Mouse (Mus musculus) ES-E14 (cell line): ENCODE measurements around the gene Zc2hc1b. TPM values are rescaled to one million over a fixed set of nuclear protein-coding genes. Genes with fewer than 3 reads are reported as not detected.

Source experiments
- DNase-seq: peaks from one replicate; pipeline ENCODE4 v3.0.0-alpha.2; 2013; ENCODE audit warnings: low read depth, low spot score
- H3K27ac ChIP-seq: 2 replicates; pipeline ENCODE4 v1.5.1; 2012; ENCODE audit warnings: low read depth, mild to moderate bottlenecking, low read length, moderate library complexity, mixed read lengths; ENCODE audit not compliant: poor library complexity, insufficient read depth, severe bottlenecking
- H3K36me3 ChIP-seq: 2 replicates; pipeline ENCODE4 v1.6.1; 2012; ENCODE audit warnings: mild to moderate bottlenecking, low read length, moderate library complexity, mixed read lengths; ENCODE audit not compliant: control insufficient read depth, poor library complexity, insufficient read depth, severe bottlenecking
- H3K4me1 ChIP-seq, 2 experiments: fragments of 150-350 bp in 1 of 2; sonication (generic) in 1 of 2; 2 replicates each; pipeline ENCODE4 v1.6.1; 2012; ENCODE audit warnings: low read length in 2 of 2, mild to moderate bottlenecking in 1 of 2, mixed read lengths in 1 of 2; ENCODE audit not compliant: control insufficient read depth in 2 of 2, insufficient read depth in 2 of 2, poor library complexity in 1 of 2
- H3K4me3 ChIP-seq, 2 experiments: fragments of 150-350 bp in 1 of 2; sonication (generic) in 1 of 2; 2 replicates each; pipeline ENCODE4 v1.5.1; 2012; ENCODE audit warnings: low read length in 2 of 2, low read depth in 1 of 2, mild to moderate bottlenecking in 1 of 2, mixed read lengths in 1 of 2; ENCODE audit not compliant: insufficient read depth in 1 of 2, poor library complexity in 1 of 2, severe bottlenecking in 1 of 2
- H3K9ac ChIP-seq: 2 replicates; pipeline ENCODE4 v1.6.1; 2012; ENCODE audit warnings: low read depth, mild to moderate bottlenecking, low read length, mixed read lengths; ENCODE audit not compliant: poor library complexity, insufficient read depth, severe bottlenecking
- H3K9me3 ChIP-seq: fragments of 150-350 bp; sonication (generic); 2 replicates; pipeline ENCODE4 v1.6.1; 2012; ENCODE audit warnings: low read depth, mild to moderate bottlenecking, low read length; ENCODE audit not compliant: control insufficient read depth, insufficient read depth
- CHD2 ChIP-seq: IDR thresholded peaks from 2 replicates; pipeline ENCODE4 v1.6.1; 2014; ENCODE audit warnings: mild to moderate bottlenecking, low read depth, low read length, inconsistent platforms
- HCFC1 ChIP-seq: IDR thresholded peaks from 2 replicates; pipeline ENCODE4 v1.6.1; 2012; ENCODE audit warnings: low read length, inconsistent platforms, borderline replicate concordance; ENCODE audit not compliant: insufficient read depth
- MAFK ChIP-seq: IDR thresholded peaks from 2 replicates; pipeline ENCODE4 v1.6.1; 2014; ENCODE audit warnings: mild to moderate bottlenecking, low read depth, low read length, inconsistent platforms; ENCODE audit not compliant: insufficient read depth
- ZC3H11A ChIP-seq: IDR thresholded peaks from 2 replicates; pipeline ENCODE4 v1.6.1; 2012; ENCODE audit warnings: low read depth, mild to moderate bottlenecking, inconsistent platforms, low read length, borderline replicate concordance
- ZNF384 ChIP-seq: IDR thresholded peaks from 2 replicates; pipeline ENCODE4 v1.6.1; 2012; ENCODE audit warnings: low read depth, low read length, inconsistent platforms
- in situ Hi-C, 2 experiments: fragments of 600-800 bp; cut with MboI; formaldehyde crosslinking; loops; one replicate each; pipeline ENCODE4 v1.15.1; 2025; ENCODE audit warnings: low sequenced_read_pairs in 2 of 2, inconsistent platforms in 1 of 2; ENCODE audit not compliant: unreplicated experiment in 2 of 2
- total RNA-seq: library from RNA; depleted of rRNA; stranded (reverse); fragments of 300-350 nt; gene quantifications from 2 replicates; pipeline ENCODE4 v1.2.3, GENCODE M21; 2012

Zc2hc1b gene
- total RNA-seq, 1 experiment: not detected

GRCm38 (mm10) chr10:13168461-13168860 is 9.4 kb downstream of the Zc2hc1b start:
- in situ Hi-C loops: no loop called here
- H3K4me3 ChIP-seq: no peak overlapping the region
- no peaks in the 10 kb centered on the region for H3K4me1 ChIP-seq
- DNase-seq: no peak
- H3K36me3 ChIP-seq: no peaks in the 10 kb centered on the region
- no peaks in the 10 kb centered on the region for H3K9me3 ChIP-seq
- TF ChIP-seq HCFC1: no peak
- no peak for TF ChIP-seq CHD2
- no peak for TF ChIP-seq MAFK
- TF ChIP-seq ZC3H11A: no peak
- no peak for TF ChIP-seq ZNF384
- no peak overlapping the region for H3K9ac ChIP-seq
- H3K27ac ChIP-seq: no peak overlapping the region

GRCm38 (mm10) chr10:13162031-13162430 is 15.8 kb downstream of the Zc2hc1b start:
- no peak overlapping the region for H3K4me3 ChIP-seq
- DNase-seq: no peak
- H3K27ac ChIP-seq: no peak overlapping the region
- TF ChIP-seq ZC3H11A: no peak
- no peak for TF ChIP-seq MAFK
- no peak for TF ChIP-seq ZNF384
- TF ChIP-seq CHD2: no peak
- no peak for TF ChIP-seq HCFC1
- H3K9ac ChIP-seq: no peak overlapping the region
- in situ Hi-C loops: no loop called here
- H3K36me3 ChIP-seq: no peaks in the 10 kb centered on the region
- no peaks in the 10 kb centered on the region for H3K9me3 ChIP-seq
- H3K4me1 ChIP-seq: no peaks in the 10 kb centered on the region

GRCm38 (mm10) chr10:13160913-13161312 is 16.9 kb downstream of the Zc2hc1b start:
- DNase-seq: no peak
- H3K27ac ChIP-seq: no peak overlapping the region
- no peaks in the 10 kb centered on the region for H3K4me1 ChIP-seq
- H3K36me3 ChIP-seq: no peaks in the 10 kb centered on the region
- in situ Hi-C loops: no loop called here
- no peak overlapping the region for H3K4me3 ChIP-seq
- no peaks in the 10 kb centered on the region for H3K9me3 ChIP-seq
- TF ChIP-seq ZNF384 (no peak), HCFC1 (no peak), ZC3H11A (no peak), MAFK (no peak), CHD2 (no peak)
- H3K9ac ChIP-seq: no peak overlapping the region

- TF ChIP-seq MAFK (no peak), ZC3H11A (no peak), CHD2 (no peak)
- Histone ChIP-seq H3K27ac (no peak overlapping the region), H3K4me3 (no peak overlapping the region), H3K4me1 (no peaks in the 10 kb centered on the region), H3K9ac (no peak overlapping the region), H3K36me3 (no peaks in the 10 kb centered on the region), H3K9me3 (no peaks in the 10 kb centered on the region)
- in situ Hi-C loops: no loop called here
- DNase-seq: no peak
Observed at GRCm38 (mm10) chr10:13155377-13155776, 22.4 kb downstream of the Zc2hc1b start.

- H3K27ac ChIP-seq: no peak overlapping the region
- H3K4me3 ChIP-seq: no peak overlapping the region
- H3K36me3 ChIP-seq: no peaks in the 10 kb centered on the region
- no peaks in the 10 kb centered on the region for H3K9me3 ChIP-seq
- in situ Hi-C loops: no loop called here
- TF ChIP-seq CHD2 (no peak), ZC3H11A (no peak), HCFC1 (no peak), MAFK (no peak), ZNF384 (no peak)
- H3K4me1 ChIP-seq: no peaks in the 10 kb centered on the region
- H3K9ac ChIP-seq: no peak overlapping the region
- DNase-seq: no peak
Observed at GRCm38 (mm10) chr10:13152811-13153364, 24.9 kb downstream of the Zc2hc1b start.
